Mouse (Mus musculus): ENCODE results near the gene Grik2. TPM values are rescaled to one million over a fixed set of nuclear protein-coding genes. Genes with fewer than 3 reads are reported as not detected.
"Not testable (repeated sequence)": the region's sequence is repeated elsewhere in the genome, so short reads cannot be mapped to it uniquely, and the experiment has no call there.

The Grik2 gene
- polyA plus RNA-seq, 1 experiment from 2014 or later = not detected

DNA sequence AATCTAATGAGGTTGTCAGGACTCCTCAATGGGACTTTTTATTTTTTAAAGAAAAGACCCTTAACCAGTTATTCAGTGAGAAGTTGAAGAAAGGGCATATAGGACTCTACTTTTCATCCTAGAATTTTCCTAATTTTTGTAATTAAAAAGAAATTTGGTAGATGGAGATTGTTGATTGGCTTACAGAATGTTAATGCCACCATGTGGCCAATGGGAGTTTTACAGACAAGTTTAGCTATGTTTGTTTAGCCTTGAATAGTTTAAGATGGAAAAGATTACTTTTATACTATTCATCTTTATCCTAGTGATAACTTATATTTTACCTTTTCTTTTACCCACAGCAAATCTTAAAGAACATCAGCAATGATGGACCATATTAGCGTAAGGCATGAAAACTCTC is 268.8 kb downstream of the Grik2 start:
- Histone ChIP-seq H3K27ac (no peak overlapping the region), H3K4me3 (ENCODE audit: inconsistent target) (no peak overlapping the region), H3K79me2 (ENCODE audit: inconsistent target) (no peaks in the 10 kb centered on the region), H3K36me3 (ENCODE audit: inconsistent target) (no peaks in the 10 kb centered on the region)
- WGBS (ENCODE audit: missing documents) = no CpG with 5 or more reads among the region's 1 CpGs

DNA sequence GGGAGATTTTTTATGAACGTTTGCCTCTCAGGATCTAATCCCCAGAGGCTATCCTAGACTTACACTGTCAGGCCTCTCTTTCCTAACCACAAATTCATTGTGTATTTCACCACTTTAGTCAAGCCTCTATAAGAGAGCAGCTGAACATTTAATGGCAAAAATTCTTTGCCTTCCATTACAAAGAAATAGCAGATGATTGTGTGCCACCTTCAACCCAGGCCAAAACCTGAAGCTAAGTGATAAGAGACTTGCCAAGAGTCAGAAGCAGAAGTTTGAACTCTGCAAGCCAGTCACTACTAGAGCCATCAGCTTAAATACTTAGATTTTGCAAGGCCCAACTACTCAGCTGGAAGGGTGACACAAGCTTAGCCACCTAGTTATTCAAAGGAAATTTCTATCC is 287.9 kb downstream of the Grik2 start:
- 56% methylated on average over 1 of the region's 1 CpGs for WGBS (ENCODE audit: missing documents)
- H3K36me3 ChIP-seq (ENCODE audit: inconsistent target) = no peaks in the 10 kb centered on the region
- no peak overlapping the region for H3K4me3 ChIP-seq (ENCODE audit: inconsistent target)

DNA sequence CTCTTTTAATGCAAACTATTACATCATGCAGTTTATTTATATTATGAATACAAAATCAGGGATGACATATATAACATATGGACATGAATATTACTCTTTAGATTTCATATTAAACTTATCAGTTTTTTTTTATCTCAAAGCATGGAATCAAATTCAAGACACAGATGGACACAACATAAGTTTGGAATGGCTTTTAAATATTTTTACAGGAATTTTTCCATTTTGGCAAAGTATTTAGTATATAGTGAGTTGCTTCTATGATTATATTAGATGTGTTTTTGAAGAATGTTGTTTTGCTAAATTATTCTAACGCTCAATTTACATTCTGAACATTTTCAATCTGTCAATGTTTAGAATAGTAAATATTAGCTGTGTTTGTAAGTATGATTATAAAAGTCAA is 291.3 kb downstream of the Grik2 start:
- no peaks in the 10 kb centered on the region for H3K79me2 ChIP-seq (ENCODE audit: inconsistent target)
- WGBS (ENCODE audit: missing documents) = 90% methylated on average over 1 of the region's 1 CpGs
- no peak overlapping the region for H3K27ac ChIP-seq
- no peak overlapping the region for H3K4me3 ChIP-seq (ENCODE audit: inconsistent target)
- H3K36me3 ChIP-seq (ENCODE audit: inconsistent target) = no peaks in the 10 kb centered on the region

More for the DNA sequence above, 287.9 kb downstream of the Grik2 start:
- no peaks in the 10 kb centered on the region for H3K79me2 ChIP-seq (ENCODE audit: inconsistent target)
- no peak overlapping the region for H3K27ac ChIP-seq

GRCm38 (mm10) chr10:49481439-49481838 is 307.1 kb downstream of the Grik2 start:
- 72% methylated on average over 4 of the region's 4 CpGs for WGBS (ENCODE audit: missing documents)

GRCm38 (mm10) chr10:49480085-49480749 is 308.3 kb downstream of the Grik2 start:
- Histone ChIP-seq H3K36me3 (ENCODE audit: inconsistent target) (no peaks in the 10 kb centered on the region), H3K4me3 (ENCODE audit: inconsistent target) (no peak overlapping the region), H3K27ac (no peak overlapping the region), H3K79me2 (ENCODE audit: inconsistent target) (no peaks in the 10 kb centered on the region)
- WGBS (ENCODE audit: missing documents) = 79% methylated on average over 5 of the region's 5 CpGs

More at GRCm38 (mm10) chr10:49481439-49481838, 307.1 kb downstream of the Grik2 start:
- Histone ChIP-seq H3K36me3 (ENCODE audit: inconsistent target) (no peaks in the 10 kb centered on the region), H3K27ac (no peak overlapping the region), H3K79me2 (ENCODE audit: inconsistent target) (no peaks in the 10 kb centered on the region), H3K4me3 (ENCODE audit: inconsistent target) (no peak overlapping the region)

DNA sequence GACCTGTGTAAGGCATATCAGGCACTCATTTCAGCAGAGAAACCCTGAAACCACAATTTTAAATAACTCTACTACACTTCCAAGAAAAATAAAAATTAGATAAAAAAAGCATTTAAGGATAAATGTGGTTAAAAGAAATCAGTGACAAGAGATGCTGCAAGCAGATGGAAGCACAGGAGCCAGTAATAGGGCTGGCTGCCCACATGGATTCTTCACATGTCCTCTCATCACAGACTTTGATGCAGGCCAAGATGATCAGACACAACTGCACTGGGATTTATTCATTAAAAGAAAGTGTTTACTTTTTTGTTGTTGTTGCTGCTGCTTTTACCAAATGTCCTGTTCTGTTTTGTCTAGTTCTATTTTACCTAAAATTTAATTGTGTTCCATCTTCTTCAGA is 315.0 kb downstream of the Grik2 start:
- no peak overlapping the region for H3K27ac ChIP-seq
- no peak overlapping the region for H3K4me3 ChIP-seq (ENCODE audit: inconsistent target)
- H3K36me3 ChIP-seq (ENCODE audit: inconsistent target) = no peaks in the 10 kb centered on the region
- no peaks in the 10 kb centered on the region for H3K79me2 ChIP-seq (ENCODE audit: inconsistent target)

DNA sequence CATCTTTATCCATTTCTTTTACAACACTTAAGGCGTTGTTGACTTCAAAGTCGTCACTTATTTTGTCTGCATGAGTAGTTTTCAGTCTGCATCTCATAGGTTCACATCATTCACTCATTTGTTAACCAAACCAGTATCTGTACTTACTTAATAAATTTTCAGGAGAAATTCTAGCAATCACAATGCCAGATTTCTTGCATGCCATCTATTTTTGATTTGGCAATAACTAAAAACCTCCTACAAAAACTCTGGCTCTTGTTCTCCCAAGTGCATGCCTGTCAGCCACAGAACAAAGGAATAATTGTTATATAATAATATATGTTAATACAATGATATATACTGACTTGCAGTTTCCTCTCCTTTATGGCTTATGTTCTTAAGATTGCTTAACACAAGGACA is 331.8 kb downstream of the Grik2 start:
- Histone ChIP-seq H3K79me2 (ENCODE audit: inconsistent target) (no peaks in the 10 kb centered on the region), H3K27ac (no peak overlapping the region), H3K36me3 (ENCODE audit: inconsistent target) (no peaks in the 10 kb centered on the region), H3K4me3 (ENCODE audit: inconsistent target) (no peak overlapping the region)
- 88% methylated on average over 2 of the region's 2 CpGs for WGBS (ENCODE audit: missing documents)

DNA sequence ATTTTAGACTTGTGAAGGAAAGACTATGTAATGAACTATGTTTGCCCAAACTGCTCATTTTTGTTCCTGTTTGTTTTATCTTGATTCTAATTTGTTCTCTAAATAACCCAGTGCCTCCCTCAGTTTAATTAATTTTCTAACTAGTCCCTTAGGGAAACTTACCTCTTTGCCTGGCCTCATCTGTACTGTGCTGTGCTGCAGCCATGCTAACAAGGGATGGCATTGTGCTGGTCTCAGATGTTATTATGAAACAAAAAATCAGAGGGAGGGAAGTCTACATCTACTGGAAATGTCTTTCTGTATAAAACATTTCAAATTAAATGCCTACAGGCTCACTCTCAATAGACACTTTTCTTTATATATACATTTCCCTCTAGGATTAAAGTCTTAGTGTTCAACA is 335.0 kb downstream of the Grik2 start:
- Histone ChIP-seq H3K36me3 (ENCODE audit: inconsistent target) (no peaks in the 10 kb centered on the region), H3K4me3 (ENCODE audit: inconsistent target) (no peak overlapping the region), H3K79me2 (ENCODE audit: inconsistent target) (no peaks in the 10 kb centered on the region), H3K27ac (no peak overlapping the region)

GRCm38 (mm10) chr10:49441369-49441768 is 347.2 kb downstream of the Grik2 start:
- Histone ChIP-seq H3K36me3 (ENCODE audit: inconsistent target) (no peaks in the 10 kb centered on the region), H3K4me3 (ENCODE audit: inconsistent target) (no peak overlapping the region), H3K27ac (no peak overlapping the region), H3K79me2 (ENCODE audit: inconsistent target) (no peaks in the 10 kb centered on the region)
- WGBS (ENCODE audit: missing documents) = 75% methylated on average over 1 of the region's 1 CpGs

GRCm38 (mm10) chr10:49437057-49437456 is 351.5 kb downstream of the Grik2 start:
- no peak overlapping the region for H3K27ac ChIP-seq
- H3K36me3 ChIP-seq (ENCODE audit: inconsistent target) = no peaks in the 10 kb centered on the region
- 67% methylated on average over 2 of the region's 2 CpGs for WGBS (ENCODE audit: missing documents)
- no peaks in the 10 kb centered on the region for H3K79me2 ChIP-seq (ENCODE audit: inconsistent target)
- no peak overlapping the region for H3K4me3 ChIP-seq (ENCODE audit: inconsistent target)

DNA sequence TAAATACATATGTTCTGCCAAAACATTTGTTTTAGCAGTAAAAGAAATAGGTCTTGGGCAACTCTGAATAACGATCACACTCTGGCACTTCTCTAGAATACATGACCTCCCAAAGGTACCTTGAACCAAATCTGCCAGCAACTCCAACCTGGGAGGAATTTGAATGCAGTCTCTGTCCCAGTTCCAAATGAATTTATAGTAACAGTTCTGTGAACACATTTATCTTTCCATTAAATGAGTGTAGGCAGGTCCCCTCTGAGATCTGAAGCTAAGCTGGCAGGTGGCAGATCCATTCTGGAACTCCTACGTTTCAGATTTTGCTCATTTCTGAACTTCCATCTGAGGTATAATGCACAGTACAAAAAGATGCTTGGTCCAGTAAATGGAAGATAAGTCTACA is 352.3 kb downstream of the Grik2 start:
- H3K36me3 ChIP-seq (ENCODE audit: inconsistent target) = no peaks in the 10 kb centered on the region
- no peak overlapping the region for H3K27ac ChIP-seq
- no peak overlapping the region for H3K4me3 ChIP-seq (ENCODE audit: inconsistent target)
- H3K79me2 ChIP-seq (ENCODE audit: inconsistent target) = no peaks in the 10 kb centered on the region
- 76% methylated on average over 2 of the region's 2 CpGs for WGBS (ENCODE audit: missing documents)

GRCm38 (mm10) chr10:49432825-49433224 is 355.7 kb downstream of the Grik2 start:
- H3K36me3 ChIP-seq (ENCODE audit: inconsistent target) = no peaks in the 10 kb centered on the region
- whole genome bisulfite sequencing (ENCODE audit: missing documents) = 75% methylated on average over 2 of the region's 2 CpGs

DNA sequence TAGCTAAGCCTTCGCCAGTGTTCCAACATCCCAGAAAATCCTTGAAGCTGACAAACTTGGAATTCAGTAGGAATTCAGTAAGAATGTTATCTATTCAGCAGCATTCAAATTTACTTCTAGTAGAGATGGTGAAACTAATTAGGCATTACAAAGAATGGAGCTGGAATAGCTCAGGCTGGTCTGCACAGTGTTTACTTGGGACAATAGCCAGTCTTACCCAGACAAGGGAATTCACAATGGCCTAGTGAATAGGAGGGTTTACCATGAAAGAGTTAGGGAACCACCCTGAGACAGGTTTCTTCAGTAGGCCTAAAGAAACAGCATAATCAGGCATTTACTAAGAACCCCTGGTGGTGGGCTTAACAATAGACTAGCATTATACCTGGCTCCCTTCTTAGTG is 371.4 kb downstream of the Grik2 start:
- H3K36me3 ChIP-seq (ENCODE audit: inconsistent target); H3K79me2 ChIP-seq (ENCODE audit: inconsistent target); H3K4me3 ChIP-seq (ENCODE audit: inconsistent target); H3K27ac ChIP-seq: not testable (repeated sequence)
- 83% methylated on average over 1 of the region's 1 CpGs for WGBS (ENCODE audit: missing documents)

More at GRCm38 (mm10) chr10:49432825-49433224, 355.7 kb downstream of the Grik2 start:
- no peaks in the 10 kb centered on the region for H3K79me2 ChIP-seq (ENCODE audit: inconsistent target)
- H3K4me3 ChIP-seq (ENCODE audit: inconsistent target) = no peak overlapping the region
- no peak overlapping the region for H3K27ac ChIP-seq

DNA sequence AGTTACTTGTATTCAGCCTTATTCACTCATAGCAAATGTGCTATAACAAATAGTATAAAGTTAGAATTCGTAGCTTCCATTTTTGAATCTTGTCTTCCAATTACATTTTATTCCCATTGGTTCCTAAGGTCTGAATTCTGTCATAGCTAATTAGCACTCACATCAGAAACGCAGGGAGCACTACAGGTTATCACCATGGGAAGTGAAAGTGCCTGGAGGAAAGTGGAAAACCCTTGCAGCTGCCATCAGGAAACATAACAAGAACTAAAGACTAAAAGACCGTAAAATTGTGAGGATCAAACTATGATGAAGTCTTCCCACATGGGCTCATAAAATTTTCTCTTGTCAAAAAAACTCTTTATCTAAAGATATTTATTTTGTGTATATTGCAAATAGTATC is 405.6 kb downstream of the Grik2 start:
- 67% methylated on average over 3 of the region's 3 CpGs for WGBS (ENCODE audit: missing documents)
- Histone ChIP-seq H3K36me3 (ENCODE audit: inconsistent target) (no peaks in the 10 kb centered on the region), H3K27ac (no peak overlapping the region), H3K4me3 (ENCODE audit: inconsistent target) (no peak overlapping the region), H3K79me2 (ENCODE audit: inconsistent target) (no peaks in the 10 kb centered on the region)

DNA sequence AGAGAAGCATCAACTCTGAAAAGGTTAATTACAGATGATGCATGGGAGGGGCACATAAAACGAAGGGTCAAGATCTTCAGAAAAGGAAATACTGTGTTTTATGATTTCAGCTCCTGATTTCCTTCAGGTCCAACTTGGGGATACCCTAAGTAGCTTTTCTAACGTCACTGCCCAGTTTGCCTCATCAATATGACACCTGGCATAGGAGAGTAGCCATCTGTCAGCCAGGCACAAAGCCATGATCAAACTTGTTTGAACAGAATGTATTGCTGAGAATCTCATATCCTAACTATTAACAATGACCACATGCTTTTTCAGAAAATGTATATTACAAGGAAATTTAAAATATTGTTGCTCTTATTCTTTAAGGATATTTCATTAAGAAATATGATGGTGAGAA is 406.7 kb downstream of the Grik2 start:
- Histone ChIP-seq H3K4me3 (ENCODE audit: inconsistent target) (no peak overlapping the region), H3K36me3 (ENCODE audit: inconsistent target) (no peaks in the 10 kb centered on the region), H3K79me2 (ENCODE audit: inconsistent target) (no peaks in the 10 kb centered on the region), H3K27ac (no peak overlapping the region)
- 51% methylated on average over 2 of the region's 2 CpGs for WGBS (ENCODE audit: missing documents)

DNA sequence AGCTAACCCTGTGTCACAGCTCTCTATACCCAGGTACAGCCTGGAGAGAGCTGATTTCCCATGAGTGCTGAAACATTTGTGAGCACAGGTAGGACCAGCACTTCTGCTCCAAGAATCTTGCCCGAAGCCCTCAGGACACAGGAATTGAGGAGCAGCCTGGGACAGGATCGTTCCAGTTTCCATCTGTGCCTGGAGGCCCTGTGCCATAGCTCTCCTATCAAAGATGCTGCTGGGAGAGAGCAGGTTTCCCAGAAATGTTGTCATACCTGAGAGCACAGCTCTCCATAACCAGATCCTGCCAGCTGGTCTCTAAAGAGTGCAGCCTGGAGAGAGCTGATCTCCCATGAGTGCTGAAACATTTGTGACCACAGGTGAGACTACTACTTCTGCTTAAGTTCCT is 420.0 kb downstream of the Grik2 start:
- 80% methylated on average over 2 of the region's 2 CpGs for WGBS (ENCODE audit: missing documents)
- Histone ChIP-seq H3K4me3 (ENCODE audit: inconsistent target) (no peak overlapping the region), H3K27ac (no peak overlapping the region), H3K36me3 (ENCODE audit: inconsistent target) (no peaks in the 10 kb centered on the region), H3K79me2 (ENCODE audit: inconsistent target) (no peaks in the 10 kb centered on the region)

All from macrophage (primary cell).